Mouse (Mus musculus): ENCODE results near the gene Mobp. TPM values are rescaled to one million over a fixed set of nuclear protein-coding genes. Genes with fewer than 3 reads are reported as not detected.

Gene Mobp
- polyA plus RNA-seq, 1 experiment from 2014 or later, result 0.11 TPM

DNA sequence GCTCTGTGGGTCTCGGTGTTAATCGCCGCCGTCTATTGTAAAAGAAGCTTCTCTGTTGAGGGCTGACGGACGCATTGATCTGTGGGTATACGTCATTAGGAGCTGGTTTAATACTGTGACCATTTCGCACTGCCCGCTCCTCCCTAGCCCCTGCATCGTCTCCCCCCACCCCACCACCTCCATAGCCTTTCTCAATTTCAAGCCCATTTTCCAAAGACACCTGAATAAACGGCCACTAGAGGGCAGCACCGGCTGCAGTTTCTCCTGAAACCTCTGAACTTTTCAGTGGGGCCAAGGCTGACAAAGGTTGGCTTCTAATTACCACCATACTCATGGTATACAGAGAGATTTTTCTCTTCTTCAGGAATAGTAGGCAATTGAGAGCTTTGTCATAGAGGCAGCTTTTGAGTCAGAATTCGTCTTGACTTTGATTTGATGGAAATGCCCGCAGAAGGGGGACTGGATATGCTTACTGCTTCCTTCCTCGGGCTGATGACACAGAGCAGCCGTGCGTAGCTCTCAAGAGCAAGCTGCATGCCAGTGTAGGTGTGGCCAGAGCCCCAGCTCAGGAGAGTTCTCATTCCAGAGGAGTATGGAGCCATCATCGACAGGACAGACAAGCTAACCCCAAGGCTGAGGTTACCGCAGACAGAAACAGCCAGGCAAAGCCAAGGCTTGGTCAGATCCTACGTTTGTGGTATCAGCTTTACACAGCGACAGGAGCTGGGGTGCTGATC is 42.0 kb downstream of the Mobp start:
- 28% methylated on average over 21 of the region's 21 CpGs for WGBS
- ATAC-seq (ENCODE audit: low read depth), result peak; percentile 95
- H3K27ac ChIP-seq (replicated peaks), result peak overlapping the region; percentile 83

DNA sequence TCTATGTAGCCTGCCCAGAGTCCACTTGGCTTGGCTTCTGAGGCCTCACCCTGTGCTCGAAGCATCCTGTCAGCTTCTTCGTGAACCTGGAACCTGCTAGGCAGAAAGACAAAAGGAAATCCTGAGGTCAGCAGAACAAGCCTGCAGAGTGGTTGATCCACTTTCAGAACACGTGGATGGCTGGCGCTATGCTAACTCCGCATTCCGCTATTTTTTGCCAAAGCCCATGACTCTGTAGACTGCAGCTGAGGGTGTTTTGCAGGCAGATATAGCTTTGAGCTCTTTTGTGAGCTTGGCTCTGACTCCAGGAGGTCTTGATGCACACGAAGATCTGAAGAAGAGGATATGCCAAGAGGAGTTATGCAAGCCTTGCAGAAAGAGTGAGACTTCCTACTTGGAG is 43.2 kb downstream of the Mobp start:
- Histone ChIP-seq H3K4me2 (no peak overlapping the region), H3K27me3 (no peaks in the 10 kb centered on the region), H3K4me1 (replicated peaks) (peaks cover 4% of the 10 kb centered on the region), H3K27ac (replicated peaks) (no peak overlapping the region), H3K36me3 (no peaks in the 10 kb centered on the region), H3K9me3 (0 out of 2 replicates have a peak, but pooled peaks cover 3% of the 10 kb centered on the region), H3K9ac (no peak overlapping the region), H3K4me3 (no peak overlapping the region)
- WGBS, result 85% methylated on average over 7 of the region's 7 CpGs
- no peak for ATAC-seq (ENCODE audit: low read depth)

More for the DNA sequence above, 42.0 kb downstream of the Mobp start:
- Histone ChIP-seq H3K27me3 (no peaks in the 10 kb centered on the region), H3K4me1 (replicated peaks) (peaks cover 4% of the 10 kb centered on the region), H3K36me3 (no peaks in the 10 kb centered on the region), H3K9ac (peak overlapping the region; percentile 71), H3K9me3 (no peaks in the 10 kb centered on the region), H3K4me2 (peak overlapping the region; percentile 57), H3K4me3 (peak overlapping the region; percentile 37)

DNA sequence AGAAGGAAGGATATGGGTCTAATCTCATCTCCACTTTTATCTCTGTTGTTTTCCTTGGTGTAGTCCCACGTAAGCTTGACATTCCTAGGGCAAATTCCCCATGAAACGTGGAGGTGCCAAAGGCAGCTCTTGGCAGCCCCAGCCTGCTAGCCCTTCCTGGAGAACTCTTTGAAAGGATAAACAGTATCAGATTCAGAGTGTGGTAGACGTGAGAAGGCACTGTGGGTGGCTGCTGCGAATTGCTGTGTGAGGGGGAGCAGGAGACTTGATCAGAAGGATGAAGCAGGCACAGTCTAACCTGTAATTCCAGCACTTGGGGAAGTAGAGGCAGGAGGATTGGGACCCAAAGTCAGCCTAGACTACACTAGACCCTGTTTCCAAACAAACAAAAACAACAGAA is 51.4 kb downstream of the Mobp start:
- Histone ChIP-seq H3K36me3 (no peaks in the 10 kb centered on the region), H3K27me3 (no peaks in the 10 kb centered on the region), H3K4me1 (replicated peaks) (no peaks in the 10 kb centered on the region), H3K4me3 (no peak overlapping the region), H3K4me2 (no peak overlapping the region), H3K27ac (replicated peaks) (no peak overlapping the region), H3K9ac (no peak overlapping the region), H3K9me3 (0 out of 2 replicates have a peak, but pooled peaks cover 3% of the 10 kb centered on the region)
- no peak for ATAC-seq (ENCODE audit: low read depth)
- 68% methylated on average over 4 of the region's 4 CpGs for WGBS

- H3K4me1 ChIP-seq (replicated peaks), result peaks cover 2% of the 10 kb centered on the region; the same call in 1 of the 2 replicates
Measured at GRCm38 (mm10) chr9:120201743-120202142, 52.2 kb downstream of the Mobp start.

GRCm38 (mm10) chr9:120202683-120203082 is 53.2 kb downstream of the Mobp start:
- WGBS, result 31% methylated on average over 12 of the region's 12 CpGs

More at GRCm38 (mm10) chr9:120201743-120202142, 52.2 kb downstream of the Mobp start:
- H3K9ac ChIP-seq, result no peak overlapping the region
- no peaks in the 10 kb centered on the region for H3K27me3 ChIP-seq
- WGBS, result 84% methylated on average over 7 of the region's 7 CpGs
- H3K27ac ChIP-seq (replicated peaks), result no peak overlapping the region
- no peak overlapping the region for H3K4me3 ChIP-seq
- no peak overlapping the region for H3K4me2 ChIP-seq
- no peaks in the 10 kb centered on the region for H3K36me3 ChIP-seq
- H3K9me3 ChIP-seq, result 0 out of 2 replicates have a peak, but pooled peaks cover 3% of the 10 kb centered on the region
- ATAC-seq (ENCODE audit: low read depth), result no peak

DNA sequence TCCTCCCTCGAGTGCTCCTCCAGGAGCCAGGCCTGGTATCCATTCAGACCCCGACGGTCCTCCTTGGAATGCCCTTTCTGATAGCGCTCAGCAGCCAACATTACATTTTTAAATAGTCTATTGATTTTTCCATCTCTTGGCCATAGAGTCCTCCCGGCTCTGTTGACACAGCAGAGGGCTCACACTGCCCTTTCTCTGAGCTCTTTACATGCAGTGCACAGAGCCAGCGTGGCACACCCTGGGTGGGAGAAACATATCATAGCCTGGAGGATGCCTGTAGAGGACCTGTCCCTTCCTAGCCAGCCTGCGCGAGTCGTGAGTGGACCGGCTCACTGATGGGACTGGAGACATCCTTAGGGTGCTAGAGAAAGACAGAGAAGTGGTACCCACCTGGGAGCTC is 54.4 kb downstream of the Mobp start:
- 79% methylated on average over 10 of the region's 10 CpGs for WGBS
- Histone ChIP-seq H3K4me2 (no peak overlapping the region), H3K27me3 (no peaks in the 10 kb centered on the region), H3K27ac (replicated peaks) (no peak overlapping the region), H3K36me3 (no peaks in the 10 kb centered on the region), H3K4me3 (no peak overlapping the region), H3K4me1 (replicated peaks) (peaks cover 5% of the 10 kb centered on the region; the same call in 1 of the 2 replicates), H3K9ac (no peak overlapping the region), H3K9me3 (no peaks in the 10 kb centered on the region)
- ATAC-seq (ENCODE audit: low read depth), result no peak

More at GRCm38 (mm10) chr9:120202683-120203082, 53.2 kb downstream of the Mobp start:
- ATAC-seq (ENCODE audit: low read depth), result no peak
- H3K9ac ChIP-seq, result no peak overlapping the region
- H3K4me2 ChIP-seq, result no peak overlapping the region
- no peak overlapping the region for H3K27ac ChIP-seq (replicated peaks)
- H3K9me3 ChIP-seq, result no peaks in the 10 kb centered on the region
- no peaks in the 10 kb centered on the region for H3K36me3 ChIP-seq
- peaks cover 5% of the 10 kb centered on the region; the same call in 1 of the 2 replicates for H3K4me1 ChIP-seq (replicated peaks)
- H3K27me3 ChIP-seq, result no peaks in the 10 kb centered on the region
- H3K4me3 ChIP-seq, result no peak overlapping the region

DNA sequence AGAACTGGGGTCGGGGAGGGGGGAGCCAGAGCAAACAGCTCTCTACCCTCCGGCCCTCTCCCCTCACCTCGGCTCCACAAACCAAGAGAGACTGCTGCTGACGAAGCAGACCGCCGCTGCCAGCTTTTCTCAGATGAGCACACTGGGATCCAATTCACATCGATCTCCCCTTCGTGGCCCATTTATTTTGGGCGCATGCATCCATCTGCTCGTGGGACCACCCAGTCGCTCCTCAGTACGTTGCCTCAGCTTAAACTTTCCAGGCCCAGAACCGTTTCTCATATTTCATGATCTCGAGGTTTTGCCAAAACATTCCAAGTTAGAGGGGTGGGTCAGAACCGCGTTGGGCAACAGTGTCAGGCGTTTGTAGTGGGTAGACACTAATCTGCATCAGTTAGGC is 57.4 kb downstream of the Mobp start:
- Histone ChIP-seq H3K9ac (no peak overlapping the region), H3K27ac (replicated peaks) (no peak overlapping the region), H3K4me2 (no peak overlapping the region), H3K4me1 (replicated peaks) (peaks cover 5% of the 10 kb centered on the region; the same call in 1 of the 2 replicates), H3K4me3 (no peak overlapping the region), H3K27me3 (no peaks in the 10 kb centered on the region), H3K36me3 (no peaks in the 10 kb centered on the region), H3K9me3 (no peaks in the 10 kb centered on the region)
- 72% methylated on average over 17 of the region's 17 CpGs for WGBS
- ATAC-seq (ENCODE audit: low read depth), result no peak

DNA sequence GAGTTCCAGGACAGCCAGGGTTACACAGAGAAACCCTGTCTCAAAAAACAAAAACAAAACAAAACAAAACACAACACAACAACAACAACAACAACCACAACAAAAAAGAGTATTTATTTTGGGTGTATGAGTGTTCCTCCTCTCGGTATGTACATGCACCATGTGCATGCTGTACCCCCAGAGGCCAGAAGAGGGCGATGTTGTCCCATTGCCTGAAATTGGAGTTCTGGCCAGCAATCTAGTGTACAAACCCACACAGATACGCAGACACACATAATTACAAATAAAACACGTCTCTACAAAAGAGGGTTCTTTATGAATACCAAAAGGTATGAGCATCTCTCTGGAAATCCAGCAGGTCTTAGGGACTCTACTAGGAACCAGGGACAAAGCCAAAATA is 60.6 kb downstream of the Mobp start:
- no peaks in the 10 kb centered on the region for H3K36me3 ChIP-seq
- WGBS, result 68% methylated on average over 4 of the region's 4 CpGs

GRCm38 (mm10) chr9:120210865-120211264 is 61.4 kb downstream of the Mobp start:
- H3K4me3 ChIP-seq, result no peak overlapping the region
- no peaks in the 10 kb centered on the region for H3K27me3 ChIP-seq
- ATAC-seq (ENCODE audit: low read depth), result no peak
- H3K9ac ChIP-seq, result no peak overlapping the region
- H3K4me1 ChIP-seq (replicated peaks), result peaks cover 20% of the 10 kb centered on the region
- no peak overlapping the region for H3K4me2 ChIP-seq
- 75% methylated on average over 4 of the region's 4 CpGs for WGBS
- 0 out of 2 replicates have a peak overlapping the region, but pooled peaks have one; percentile 28 for H3K27ac ChIP-seq (replicated peaks)
- no peaks in the 10 kb centered on the region for H3K9me3 ChIP-seq
- H3K36me3 ChIP-seq, result no peaks in the 10 kb centered on the region

More for the DNA sequence above, 60.6 kb downstream of the Mobp start:
- no peak overlapping the region for H3K4me3 ChIP-seq
- no peak overlapping the region for H3K27ac ChIP-seq (replicated peaks)
- no peak for ATAC-seq (ENCODE audit: low read depth)
- no peaks in the 10 kb centered on the region for H3K27me3 ChIP-seq
- no peaks in the 10 kb centered on the region for H3K9me3 ChIP-seq
- no peak overlapping the region for H3K9ac ChIP-seq
- peaks cover 12% of the 10 kb centered on the region for H3K4me1 ChIP-seq (replicated peaks)
- no peak overlapping the region for H3K4me2 ChIP-seq

DNA sequence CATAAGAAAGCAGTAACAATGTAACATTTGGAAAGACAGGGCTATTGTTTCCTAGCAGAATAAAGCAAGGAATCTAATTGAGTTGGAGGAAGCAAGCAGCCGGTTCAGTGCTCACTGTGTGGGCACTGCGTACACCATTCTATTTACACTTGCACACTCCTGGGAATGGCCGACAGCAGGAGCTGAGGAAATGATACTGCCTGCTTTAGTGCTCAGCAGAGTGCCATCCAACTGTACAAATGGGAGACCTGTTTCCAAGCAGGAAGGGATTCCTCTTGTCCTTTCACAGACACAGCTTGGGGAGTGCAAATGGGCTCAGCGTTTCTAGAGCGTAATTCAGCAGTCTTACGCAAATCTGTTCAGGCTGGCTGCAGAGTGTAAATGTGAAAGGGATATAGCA is 63.4 kb downstream of the Mobp start:
- Histone ChIP-seq H3K4me2 (no peak overlapping the region), H3K27ac (replicated peaks) (peak overlapping the region; percentile 43; the same call in 1 of the 2 replicates), H3K4me3 (no peak overlapping the region), H3K4me1 (replicated peaks) (peaks cover 17% of the 10 kb centered on the region), H3K9ac (no peak overlapping the region), H3K9me3 (no peaks in the 10 kb centered on the region), H3K36me3 (no peaks in the 10 kb centered on the region), H3K27me3 (no peaks in the 10 kb centered on the region)
- peak; percentile 48; the same call in 1 of the 2 replicates for ATAC-seq (ENCODE audit: low read depth)
- 58% methylated on average over 6 of the region's 6 CpGs for WGBS

- WGBS, result 90% methylated on average over 11 of the region's 11 CpGs
- Histone ChIP-seq H3K9me3 (no peaks in the 10 kb centered on the region), H3K27me3 (no peaks in the 10 kb centered on the region), H3K4me2 (no peak overlapping the region), H3K9ac (no peak overlapping the region), H3K27ac (replicated peaks) (no peak overlapping the region), H3K36me3 (no peaks in the 10 kb centered on the region), H3K4me1 (replicated peaks) (peaks cover 17% of the 10 kb centered on the region), H3K4me3 (no peak overlapping the region)
- no peak for ATAC-seq (ENCODE audit: low read depth)
Measured at GRCm38 (mm10) chr9:120214978-120215495, 65.5 kb downstream of the Mobp start.

GRCm38 (mm10) chr9:120219411-120219810 is 69.9 kb downstream of the Mobp start:
- Histone ChIP-seq H3K4me1 (replicated peaks) (peaks cover 16% of the 10 kb centered on the region), H3K9me3 (no peaks in the 10 kb centered on the region), H3K4me2 (no peak overlapping the region), H3K27me3 (no peaks in the 10 kb centered on the region), H3K4me3 (no peak overlapping the region), H3K27ac (replicated peaks) (no peak overlapping the region), H3K36me3 (no peaks in the 10 kb centered on the region), H3K9ac (no peak overlapping the region)
- ATAC-seq (ENCODE audit: low read depth), result no peak
- 66% methylated on average over 3 of the region's 3 CpGs for WGBS
